Mouse (Mus musculus): ENCODE measurements around the gene Vrk3. TPM values are rescaled to one million over a fixed set of nuclear protein-coding genes. Genes with fewer than 3 reads are reported as not detected.

The Vrk3 gene
- total and polyA plus RNA-seq, 3 experiments, result 23.3 to 36.3 (median 26.7) TPM

GRCm38 (mm10) chr7:44812651-44813325 lies 64.6 kb downstream of the Vrk3 start:
- no peak overlapping the region for H3K9ac ChIP-seq (ENCODE audit: low read depth, low read length)
- intact Hi-C loops (cut with DNase I), result loop anchor here (10.0 kb wide), 1 partner anchor 438 kb away; no protein-coding TSS in a partner anchor
- peaks cover 7% of the 10 kb centered on the region for H3K4me1 ChIP-seq (ENCODE audit: control insufficient read depth, insufficient read depth, low read length)
- H3K79me2 ChIP-seq (replicated peaks; ENCODE audit: control insufficient read depth, insufficient read depth, low read length), result no peaks in the 10 kb centered on the region
- TF ChIP-seq CTCF (IDR thresholded peaks at IDR 0.05), result no peak
- TF ChIP-seq EP300 (IDR thresholded peaks at IDR 0.05; ENCODE audit: insufficient read depth, low read depth, low read length), result no peak
- TF ChIP-seq POLR2A (IDR thresholded peaks at IDR 0.05; ENCODE audit: insufficient read depth, low read depth, low read length), result no peak
- 93% methylated on average over 20 of the region's 20 CpGs for WGBS
- H3K27ac ChIP-seq, result no peak overlapping the region
- peaks cover 7% of the 10 kb centered on the region for H3K36me3 ChIP-seq (ENCODE audit: control insufficient read depth, insufficient read depth, low read length)
- H3K27me3 ChIP-seq (ENCODE audit: control insufficient read depth, insufficient read depth, low read length), result no peaks in the 10 kb centered on the region
- DNase-seq, result peak; percentile 2 to 14
- no peak overlapping the region for H3K4me3 ChIP-seq

GRCm38 (mm10) chr7:44813985-44814384 lies 65.8 kb downstream of the Vrk3 start:
- Histone ChIP-seq H3K79me2 (replicated peaks; ENCODE audit: control insufficient read depth, insufficient read depth, low read length) (peaks cover 2% of the 10 kb centered on the region; the same call in 1 of the 2 replicates), H3K36me3 (ENCODE audit: control insufficient read depth, insufficient read depth, low read length) (peaks cover 11% of the 10 kb centered on the region), H3K9ac (ENCODE audit: low read depth, low read length) (no peak overlapping the region), H3K4me3 (no peak overlapping the region), H3K4me1 (ENCODE audit: control insufficient read depth, insufficient read depth, low read length) (peaks cover 13% of the 10 kb centered on the region), H3K27ac (no peak overlapping the region), H3K27me3 (ENCODE audit: control insufficient read depth, insufficient read depth, low read length) (no peaks in the 10 kb centered on the region)
- intact Hi-C loops (cut with DNase I), result loop anchor here (2.0 to 10.0 kb wide), 2 partner anchors 65 to 439 kb away; partner anchors contain the start of gene Vrk3
- TF ChIP-seq CTCF (IDR thresholded peaks at IDR 0.05) (no peak), POLR2A (IDR thresholded peaks at IDR 0.05; ENCODE audit: insufficient read depth, low read depth, low read length) (no peak), EP300 (IDR thresholded peaks at IDR 0.05; ENCODE audit: insufficient read depth, low read depth, low read length) (no peak)
- WGBS, result 87% methylated on average over 3 of the region's 3 CpGs
- peak; percentile 1 to 6 for DNase-seq

- H3K36me3 ChIP-seq (ENCODE audit: control insufficient read depth, insufficient read depth, low read length), result peaks cover 11% of the 10 kb centered on the region
- no peak overlapping the region for H3K4me3 ChIP-seq
- H3K27ac ChIP-seq, result no peak overlapping the region
- peaks cover 2% of the 10 kb centered on the region; the same call in 1 of the 2 replicates for H3K79me2 ChIP-seq (replicated peaks; ENCODE audit: control insufficient read depth, insufficient read depth, low read length)
- H3K4me1 ChIP-seq (ENCODE audit: control insufficient read depth, insufficient read depth, low read length), result peaks cover 13% of the 10 kb centered on the region
- intact Hi-C loops (cut with DNase I), result loop anchor here (2.0 to 10.0 kb wide), 2 partner anchors 66 to 440 kb away; partner anchors contain the start of gene Vrk3
- no peak overlapping the region for H3K9ac ChIP-seq (ENCODE audit: low read depth, low read length)
- TF ChIP-seq EP300 (IDR thresholded peaks at IDR 0.05; ENCODE audit: insufficient read depth, low read depth, low read length) (no peak), POLR2A (IDR thresholded peaks at IDR 0.05; ENCODE audit: insufficient read depth, low read depth, low read length) (no peak), CTCF (IDR thresholded peaks at IDR 0.05) (no peak)
- WGBS, result 83% methylated on average over 4 of the region's 4 CpGs
- no peaks in the 10 kb centered on the region for H3K27me3 ChIP-seq (ENCODE audit: control insufficient read depth, insufficient read depth, low read length)
- peak in 1 of 2 experiments; percentile 4 for DNase-seq
Observed at GRCm38 (mm10) chr7:44814423-44814822, 66.2 kb downstream of the Vrk3 start.

- intact Hi-C loops (cut with DNase I), result loop anchor here (2.0 to 10.0 kb wide), 2 partner anchors 66 to 440 kb away; partner anchors contain the start of gene Vrk3
- no peak for TF ChIP-seq CTCF (IDR thresholded peaks at IDR 0.05)
- no peak for TF ChIP-seq EP300 (IDR thresholded peaks at IDR 0.05; ENCODE audit: insufficient read depth, low read depth, low read length)
- TF ChIP-seq POLR2A (IDR thresholded peaks at IDR 0.05; ENCODE audit: insufficient read depth, low read depth, low read length), result no peak
- peak overlapping the region; percentile 62 for H3K9ac ChIP-seq (ENCODE audit: low read depth, low read length)
Observed at GRCm38 (mm10) chr7:44814952-44815553, 66.8 kb downstream of the Vrk3 start.

GRCm38 (mm10) chr7:44815721-44816469 lies 67.7 kb downstream of the Vrk3 start, which contains the start of the genes Nup62 and Il4i1:
Nup62 (plus strand) TSS chr7:44816088.
Il4i1 (plus strand) TSS chr7:44816387.
- peaks cover 14% of the 10 kb centered on the region for H3K36me3 ChIP-seq (ENCODE audit: control insufficient read depth, insufficient read depth, low read length)
- H3K4me1 ChIP-seq (ENCODE audit: control insufficient read depth, insufficient read depth, low read length), result peaks cover 21% of the 10 kb centered on the region
- no peaks in the 10 kb centered on the region for H3K27me3 ChIP-seq (ENCODE audit: control insufficient read depth, insufficient read depth, low read length)
- peak within 1 kb of the TSS; percentile 97 for H3K9ac ChIP-seq (ENCODE audit: low read depth, low read length)
- peaks cover 3% of the 10 kb centered on the region for H3K79me2 ChIP-seq (replicated peaks; ENCODE audit: control insufficient read depth, insufficient read depth, low read length)
- H3K4me3 ChIP-seq, result peak within 1 kb of the TSS; percentile 81
- intact Hi-C loops (cut with DNase I), result loop anchor here (2.0 to 10.0 kb wide), 3 partner anchors 67 to 441 kb away; partner anchors contain the start of genes Med25 and Vrk3
- DNase-seq, result peak; percentile 98 to 99
- TF ChIP-seq CTCF (IDR thresholded peaks at IDR 0.05) (peak; percentile 40), POLR2A (IDR thresholded peaks at IDR 0.05; ENCODE audit: insufficient read depth, low read depth, low read length) (peak; percentile 64), EP300 (IDR thresholded peaks at IDR 0.05; ENCODE audit: insufficient read depth, low read depth, low read length) (0 out of 2 replicates have a peak, but pooled peaks have one; percentile 11)
- under 1% methylated on average over 62 of the region's 62 CpGs for WGBS
- H3K27ac ChIP-seq, result peak within 1 kb of the TSS; percentile 93

More at GRCm38 (mm10) chr7:44814952-44815553, 66.8 kb downstream of the Vrk3 start:
- H3K4me1 ChIP-seq (ENCODE audit: control insufficient read depth, insufficient read depth, low read length), result peaks cover 17% of the 10 kb centered on the region
- peak; percentile 20 to 39 for DNase-seq
- peak overlapping the region; percentile 81 for H3K4me3 ChIP-seq
- peaks cover 2% of the 10 kb centered on the region; the same call in 1 of the 2 replicates for H3K79me2 ChIP-seq (replicated peaks; ENCODE audit: control insufficient read depth, insufficient read depth, low read length)
- WGBS, result 39% methylated on average over 14 of the region's 14 CpGs
- peaks cover 12% of the 10 kb centered on the region for H3K36me3 ChIP-seq (ENCODE audit: control insufficient read depth, insufficient read depth, low read length)
- peak overlapping the region; percentile 93 for H3K27ac ChIP-seq
- H3K27me3 ChIP-seq (ENCODE audit: control insufficient read depth, insufficient read depth, low read length), result no peaks in the 10 kb centered on the region
